Mouse (Mus musculus) thymus, postnatal 0 days (tissue): ENCODE measurements around the gene Usp35. TPM values are rescaled to one million over a fixed set of nuclear protein-coding genes. Genes with fewer than 3 reads are reported as not detected.

Experiments used
- DNase-seq: peaks from one replicate; pipeline ENCODE4 v3.0.0-alpha.2; 2015; ENCODE audit warnings: low spot score
- polyA plus RNA-seq: library from polyadenylated mRNA; unstranded; fragments of >200 nt; fragmentation: Nextera tagmentation; extraction: Ambion mirVana; gene quantifications from 2 replicates; pipeline ENCODE4 v1.2.1, GENCODE M21; 2015

Usp35 gene
- polyA plus RNA-seq, 1 experiment from 2014 or later = 4.2 TPM

DNA sequence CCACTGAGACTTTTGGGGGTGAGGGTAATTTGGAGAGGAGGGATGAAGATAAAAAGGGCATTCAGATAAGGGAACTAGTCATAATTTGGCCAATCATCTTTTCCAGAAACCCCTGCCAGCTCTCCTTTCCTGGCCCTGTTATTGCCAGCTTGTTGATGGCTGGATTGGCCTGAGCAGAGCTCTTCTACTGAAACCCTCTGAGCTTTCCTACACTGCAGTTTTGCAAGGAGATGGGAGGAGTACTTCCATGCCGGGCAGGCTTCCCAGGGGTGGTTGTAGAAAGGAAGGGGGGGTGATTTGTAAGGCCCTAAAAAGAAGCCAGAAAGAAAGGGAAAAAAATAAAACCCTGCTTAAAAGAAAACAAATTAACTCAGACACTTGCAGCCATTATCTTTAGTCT is 69.3 kb downstream of the Usp35 start:
- DNase-seq = no peak

Other genes starting within 250 kb of the Usp35 start
- gene Kctd21, start 307 bp upstream of the Usp35 start, polyA plus RNA-seq = 1.4 and 1.6 TPM in 2 replicates
- gene Alg8, start 39.6 kb upstream of the Usp35 start, polyA plus RNA-seq = 31.7 and 35.8 TPM in 2 replicates
- 485 and 514 TPM in 2 replicates for gene Ndufc2, start 68.0 kb upstream of the Usp35 start, polyA plus RNA-seq
- gene Thrsp, start 85.7 kb upstream of the Usp35 start, polyA plus RNA-seq = 3.2 and 3.4 TPM in 2 replicates
- 2.0 and 2.3 TPM in 2 replicates for gene Kctd14, start 119.3 kb upstream of the Usp35 start, polyA plus RNA-seq
- gene Ints4, start 148.9 kb upstream of the Usp35 start, polyA plus RNA-seq = 32.0 and 34.7 TPM in 2 replicates
- 67.9 and 73.3 TPM in 2 replicates for gene Aamdc, start 247.5 kb upstream of the Usp35 start, polyA plus RNA-seq
- 24.3 and 29.2 TPM in 2 replicates for gene Rsf1, start 247.9 kb upstream of the Usp35 start, polyA plus RNA-seq